Mouse (Mus musculus) T-cell, adult 66 days (primary cell): ENCODE results near the gene Gm5935. TPM values are rescaled to one million over a fixed set of nuclear protein-coding genes. Genes with fewer than 3 reads are reported as not detected.

ENCODE experiments used
- total RNA-seq, 2 experiments: library from RNA; stranded (reverse); gene quantifications; 3 replicates in 1 of 2; 4 replicates in 1 of 2; pipeline ENCODE4 v1.2.4; 2023

Gm5935 gene
- not detected for total RNA-seq

GRCm38 (mm10) chrX:24775064-24775463 lies at the start of gene Gm5935:
Gm5935 (minus strand) TSS chrX:24775164.

Other genes with a start within 250 kb of the Gm5935 start
- gene Gm4297, start 200.3 kb downstream of the Gm5935 start, total RNA-seq, result not detected